Mouse (Mus musculus) liver, embryonic 14.5 days (tissue): ENCODE measurements around the gene Mest.

Experiments used
- CTCF ChIP-seq: IDR thresholded peaks from 2 replicates; pipeline ENCODE4 v1.5.1; 2016; ENCODE audit warnings: antibody characterized with exemption, low read depth, control low read depth
- EP300 ChIP-seq: IDR thresholded peaks from 2 replicates; pipeline ENCODE4 v1.6.1; 2016; ENCODE audit warnings: antibody characterized with exemption, low read depth

- TF ChIP-seq CTCF (no peak), EP300 (no peak)
These were observed 27.9 kb downstream of the Mest start for GRCm38 (mm10) chr6:30751209-30751608.
